Mouse (Mus musculus) E14TG2a.4 (cell line): ENCODE results near the gene Gm20388.

ENCODE experiments used
- CTCF ChIP-seq: conservative IDR thresholded peaks from 2 replicates; pipeline ENCODE4 v1.5.1; 2014; ENCODE audit warnings: low read length
- POU5F1 ChIP-seq: IDR thresholded peaks from 2 replicates; pipeline ENCODE4 v1.6.1; 2014; ENCODE audit warnings: low read length, borderline replicate concordance

DNA sequence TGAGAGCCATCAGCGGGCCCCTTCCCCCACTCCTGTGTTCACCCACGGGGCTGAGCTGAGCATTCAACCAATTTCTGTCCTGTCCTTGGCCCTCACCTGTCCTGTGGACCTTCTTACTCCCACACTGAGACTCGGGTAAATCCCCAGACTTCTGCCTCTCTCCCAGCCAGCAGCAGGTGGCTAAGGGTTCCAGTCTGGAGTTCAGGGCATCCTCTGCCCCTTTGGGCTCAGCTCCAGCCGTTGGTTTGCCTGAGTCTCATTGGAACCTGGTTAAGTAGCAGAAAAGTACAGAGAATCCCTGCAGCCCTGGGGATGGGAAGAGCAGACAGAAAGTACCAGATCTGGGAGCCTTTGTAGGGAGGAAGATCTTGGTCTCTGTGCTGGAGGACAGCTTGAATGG, 321.8 kb downstream of the Gm20388 start:
- TF ChIP-seq CTCF (no peak), POU5F1 (no peak)
